Mouse (Mus musculus) megakaryocyte, embryonic 14.5 days (primary cell): ENCODE results near the gene Tshz2. TPM values are rescaled to one million over a fixed set of nuclear protein-coding genes. Genes with fewer than 3 reads are reported as not detected.

Source experiments
- H3K27me3 ChIP-seq: replicated peaks from 2 replicates; pipeline ENCODE3; 2012; ENCODE audit warnings: inconsistent platforms
- H3K36me3 ChIP-seq: replicated peaks from 2 replicates; pipeline ENCODE3; 2012; ENCODE audit warnings: low read length, inconsistent platforms, mixed read lengths
- H3K4me1 ChIP-seq: 2 replicates; pipeline ENCODE4 v1.6.1; 2012; ENCODE audit warnings: inconsistent platforms
- H3K4me3 ChIP-seq: replicated peaks from 2 replicates; pipeline ENCODE3; 2012; ENCODE audit warnings: moderate library complexity, mild to moderate bottlenecking, inconsistent platforms
- H3K9me3 ChIP-seq: 2 replicates; pipeline ENCODE4 v1.6.1; 2012; ENCODE audit warnings: inconsistent platforms
- FLI1 ChIP-seq: IDR thresholded peaks from 2 replicates; pipeline ENCODE4 v1.6.1; 2012; ENCODE audit warnings: low read length, inconsistent platforms, mixed read lengths
- GATA1 ChIP-seq: IDR thresholded peaks from 3 replicates; pipeline ENCODE4 v1.6.1; 2012; ENCODE audit warnings: mixed read lengths, low read length, inconsistent platforms, borderline replicate concordance
- polyA plus RNA-seq: library from polyadenylated mRNA; stranded (reverse); fragments of >175 nt; gene quantifications from 2 replicates; pipeline ENCODE4 v1.2.3, GENCODE M21; 2012; ENCODE audit warnings: low replicate concordance; ENCODE audit not compliant: insufficient read depth

Tshz2 gene
- polyA plus RNA-seq, 1 experiment, result not detected

- TF ChIP-seq GATA1 (no peak), FLI1 (no peak)
- H3K36me3 ChIP-seq, result peaks cover 97% of the 10 kb centered on the region
Measured at GRCm38 (mm10) chr2:170109528-170109927, 476.7 kb downstream of the Tshz2 start.

DNA sequence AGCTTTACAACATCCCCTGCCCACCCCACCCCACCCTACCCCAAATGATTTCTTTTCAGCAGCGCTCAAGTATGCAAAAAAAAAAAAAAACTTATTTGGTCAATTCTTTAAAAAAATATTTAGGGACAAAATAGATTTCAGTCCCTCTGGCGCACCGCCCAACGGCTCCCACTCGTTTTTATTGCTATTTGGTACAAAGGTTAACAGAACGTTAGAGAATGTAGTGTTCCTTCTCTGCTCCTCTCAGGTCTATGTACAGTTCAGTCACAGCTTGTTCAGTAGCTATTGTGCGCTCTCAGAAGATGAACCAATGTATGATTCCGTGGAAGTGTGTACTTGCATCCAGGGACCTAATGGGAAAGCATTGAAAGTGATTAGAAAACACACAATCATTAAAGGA is 477.5 kb downstream of the Tshz2 start:
- H3K36me3 ChIP-seq, result peaks cover 99% of the 10 kb centered on the region
- H3K9me3 ChIP-seq, result no peaks in the 10 kb centered on the region
- H3K4me1 ChIP-seq, result peaks cover 49% of the 10 kb centered on the region
- TF ChIP-seq GATA1 (no peak), FLI1 (no peak)
- no peaks in the 10 kb centered on the region for H3K27me3 ChIP-seq
- H3K4me3 ChIP-seq, result no peak overlapping the region

More at GRCm38 (mm10) chr2:170109528-170109927, 476.7 kb downstream of the Tshz2 start:
- H3K27me3 ChIP-seq, result no peaks in the 10 kb centered on the region
- no peak overlapping the region for H3K4me3 ChIP-seq
- peaks cover 44% of the 10 kb centered on the region for H3K4me1 ChIP-seq
- H3K9me3 ChIP-seq, result no peaks in the 10 kb centered on the region

- Histone ChIP-seq H3K4me1 (peaks cover 86% of the 10 kb centered on the region), H3K36me3 (peaks cover 98% of the 10 kb centered on the region), H3K9me3 (no peaks in the 10 kb centered on the region), H3K4me3 (no peak overlapping the region), H3K27me3 (no peaks in the 10 kb centered on the region)
- TF ChIP-seq GATA1 (no peak), FLI1 (no peak)
Measured at GRCm38 (mm10) chr2:170116704-170117281, 484.0 kb downstream of the Tshz2 start.

DNA sequence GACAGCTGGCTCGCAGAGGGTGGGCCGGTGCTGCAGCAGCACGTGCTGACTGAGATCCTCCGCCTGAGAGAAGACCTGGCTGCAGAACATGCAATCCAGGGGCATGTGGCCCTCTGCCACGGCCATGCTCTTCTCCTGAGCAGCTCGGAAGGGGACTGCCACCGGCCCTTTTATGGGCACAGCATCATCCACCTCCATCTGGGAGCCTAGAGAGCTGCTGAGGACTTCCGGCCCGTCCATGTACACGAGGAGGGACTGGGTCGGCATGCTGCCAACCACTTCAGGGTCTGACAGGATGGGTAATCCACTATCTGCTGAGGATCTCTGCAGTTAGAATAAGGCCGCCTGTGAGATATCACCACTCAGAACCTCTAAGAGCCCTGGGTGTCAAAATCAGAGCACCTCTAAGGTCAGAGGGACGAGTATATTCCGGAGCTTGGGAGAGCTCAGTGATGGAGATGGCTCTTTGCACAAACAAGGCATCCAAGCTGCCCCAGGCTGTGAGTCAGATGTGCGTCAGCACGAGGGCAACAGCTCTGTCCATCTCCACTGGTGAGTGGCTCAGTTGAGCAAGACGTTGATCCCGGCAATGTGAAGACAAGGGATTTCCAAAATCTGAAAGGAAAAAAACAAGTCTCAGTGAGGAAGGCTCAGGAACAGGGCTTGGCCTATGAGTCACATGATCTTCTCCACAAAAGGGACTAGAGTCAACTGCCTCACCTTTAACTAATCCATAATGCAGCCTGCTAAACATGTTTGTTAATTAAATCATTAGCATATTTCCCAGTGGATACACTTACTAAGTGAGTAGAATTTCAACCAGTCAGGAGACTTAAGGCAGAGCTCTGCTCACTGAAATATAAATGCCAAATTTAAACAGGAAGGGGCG is 487.6 kb downstream of the Tshz2 start:
- no peak overlapping the region for H3K4me3 ChIP-seq
- H3K36me3 ChIP-seq, result peaks cover 94% of the 10 kb centered on the region
- H3K9me3 ChIP-seq, result no peaks in the 10 kb centered on the region
- H3K4me1 ChIP-seq, result peaks cover 88% of the 10 kb centered on the region
- TF ChIP-seq FLI1 (no peak), GATA1 (no peak)
- no peaks in the 10 kb centered on the region for H3K27me3 ChIP-seq

Other genes with a start within 250 kb of the Tshz2 start
- gene Gm11011, start 45.3 kb upstream of the Tshz2 start, polyA plus RNA-seq, result not detected in 2 replicates